Mouse (Mus musculus) stomach, embryonic 15.5 days (tissue): ENCODE data around the gene Vars. TPM values are rescaled to one million over a fixed set of nuclear protein-coding genes. Genes with fewer than 3 reads are reported as not detected.
"Not testable (repeated sequence)": the region's sequence is repeated elsewhere in the genome, so short reads cannot be mapped to it uniquely, and the experiment has no call there.

ENCODE experiments used
- ATAC-seq: fragments of 200-750 bp; cut with Nextera tagmentation; 2 replicates; pipeline ENCODE4 v1.8.0; 2017; ENCODE audit warnings: low read depth, moderate number of reproducible peaks, moderate TSS enrichment; ENCODE audit not compliant: insufficient read depth, low FRiP score
- H3K27ac ChIP-seq: fragments of 300-500 bp; sonication (generic); 2 replicates; pipeline ENCODE4 v1.5.1; 2015; ENCODE audit warnings: mild to moderate bottlenecking, inconsistent platforms
- H3K27me3 ChIP-seq: fragments of 300-500 bp; sonication (generic); replicated peaks from 2 replicates; pipeline ENCODE4 v1.6.1; 2015; ENCODE audit warnings: inconsistent platforms
- H3K36me3 ChIP-seq: fragments of 300-500 bp; sonication (generic); 2 replicates; pipeline ENCODE4 v1.6.1; 2015; ENCODE audit warnings: inconsistent platforms
- H3K4me1 ChIP-seq: fragments of 300-500 bp; sonication (generic); 2 replicates; pipeline ENCODE4 v1.6.1; 2015; ENCODE audit warnings: inconsistent platforms
- H3K4me2 ChIP-seq: fragments of 300-500 bp; sonication (generic); 2 replicates; pipeline ENCODE4 v1.6.1; 2015; ENCODE audit warnings: mild to moderate bottlenecking, inconsistent platforms
- H3K4me3 ChIP-seq: fragments of 300-500 bp; sonication (generic); replicated peaks from 2 replicates; pipeline ENCODE4 v1.5.1; 2015; ENCODE audit warnings: inconsistent platforms
- H3K9ac ChIP-seq: fragments of 300-500 bp; sonication (generic); 2 replicates; pipeline ENCODE4 v1.6.1; 2015; ENCODE audit warnings: inconsistent platforms
- H3K9me3 ChIP-seq: fragments of 300-500 bp; sonication (generic); 2 replicates; pipeline ENCODE4 v1.6.1; 2016; ENCODE audit warnings: inconsistent platforms
- WGBS: fragments of 180-500 bp; shearing (Covaris S2); methylation state at CpG from one replicate; pipeline ENCODE4 v1.1.7; 2015; 5-methylcytosine and 5-hydroxymethylcytosine counted together
- polyA plus RNA-seq: library from polyadenylated mRNA; unstranded; fragments of >200 nt; fragmentation: Nextera tagmentation; extraction: Ambion mirVana; gene quantifications from 2 replicates; pipeline ENCODE4 v1.2.1, GENCODE M21; 2015

The Vars gene
- polyA plus RNA-seq, 1 experiment from 2014 or later = 119 TPM

- Histone ChIP-seq H3K36me3 (0 out of 2 replicates have a peak, but pooled peaks cover 6% of the 10 kb centered on the region), H3K4me1 (peaks cover 29% of the 10 kb centered on the region), H3K4me3 (no peak overlapping the region), H3K27me3 (no peaks in the 10 kb centered on the region), H3K9me3 (no peaks in the 10 kb centered on the region), H3K4me2 (peak overlapping the region; percentile 90), H3K27ac (no peak overlapping the region), H3K9ac (no peak overlapping the region)
- ATAC-seq = no peak
- 85% methylated on average over 5 of the region's 5 CpGs for WGBS
Observed at GRCm38 (mm10) chr17:34997142-34997483, 3.7 kb upstream of the Vars start.

- peak overlapping the region; percentile 90 for H3K4me2 ChIP-seq
- peaks cover 43% of the 10 kb centered on the region for H3K4me1 ChIP-seq
- H3K27ac ChIP-seq = no peak overlapping the region; the same call in 1 of the 2 replicates
- peak overlapping the region; percentile 44 for H3K4me3 ChIP-seq
- H3K27me3 ChIP-seq = no peaks in the 10 kb centered on the region
- H3K9ac ChIP-seq = no peak overlapping the region
- H3K36me3 ChIP-seq = 0 out of 2 replicates have a peak, but pooled peaks cover 6% of the 10 kb centered on the region
- ATAC-seq = no peak
- H3K9me3 ChIP-seq = no peaks in the 10 kb centered on the region
- 85% methylated on average over 15 of the region's 15 CpGs for WGBS
Observed at GRCm38 (mm10) chr17:34998526-34999430, 2.0 kb upstream of the Vars start.

- not testable (repeated sequence) for H3K9me3 ChIP-seq, H3K27me3 ChIP-seq, ATAC-seq
- H3K36me3 ChIP-seq = peaks cover 17% of the 10 kb centered on the region
- 12% methylated on average over 30 of the region's 32 CpGs for WGBS
- H3K4me3 ChIP-seq = peak overlapping the region; percentile 71
- H3K27ac ChIP-seq = peak overlapping the region; percentile 98
- peak overlapping the region; percentile 90 for H3K4me2 ChIP-seq
- peak overlapping the region; percentile 98; the same call in 1 of the 2 replicates for H3K9ac ChIP-seq
- peaks cover 43% of the 10 kb centered on the region for H3K4me1 ChIP-seq
Observed at GRCm38 (mm10) chr17:34999871-35000716, 693 bp upstream of the Vars start.

GRCm38 (mm10) chr17:35001452-35002152 is 815 bp downstream of the Vars start:
- Histone ChIP-seq H3K9ac (peak overlapping the region; percentile 98), H3K4me1 (peaks cover 41% of the 10 kb centered on the region), H3K27me3 (no peaks in the 10 kb centered on the region), H3K9me3 (no peaks in the 10 kb centered on the region), H3K36me3 (peaks cover 28% of the 10 kb centered on the region), H3K27ac (peak overlapping the region; percentile 98), H3K4me2 (peak overlapping the region; percentile 90), H3K4me3 (peak overlapping the region; percentile 71)
- no peak for ATAC-seq
- WGBS = under 1% methylated on average over 35 of the region's 35 CpGs

GRCm38 (mm10) chr17:35002153-35002865 is 1.5 kb downstream of the Vars start:
- peaks cover 31% of the 10 kb centered on the region for H3K36me3 ChIP-seq
- H3K9me3 ChIP-seq = no peaks in the 10 kb centered on the region
- WGBS = 8% methylated on average over 12 of the region's 12 CpGs
- peak overlapping the region; percentile 98 for H3K9ac ChIP-seq
- peaks cover 38% of the 10 kb centered on the region for H3K4me1 ChIP-seq
- H3K27me3 ChIP-seq = no peaks in the 10 kb centered on the region
- H3K4me3 ChIP-seq = peak overlapping the region; percentile 71
- no peak for ATAC-seq
- H3K4me2 ChIP-seq = peak overlapping the region; percentile 90
- H3K27ac ChIP-seq = peak overlapping the region; percentile 98

- H3K27ac ChIP-seq = no peak overlapping the region
- no peaks in the 10 kb centered on the region for H3K27me3 ChIP-seq
- no peak for ATAC-seq
- H3K9ac ChIP-seq = 0 out of 2 replicates have a peak overlapping the region, but pooled peaks have one; percentile 2
- peak overlapping the region; percentile 71 for H3K4me3 ChIP-seq
- 46% methylated on average over 9 of the region's 9 CpGs for WGBS
- peaks cover 32% of the 10 kb centered on the region for H3K36me3 ChIP-seq
- peaks cover 32% of the 10 kb centered on the region for H3K4me1 ChIP-seq
- H3K9me3 ChIP-seq = no peaks in the 10 kb centered on the region
- peak overlapping the region; percentile 90 for H3K4me2 ChIP-seq
Observed at GRCm38 (mm10) chr17:35003022-35003838, 2.4 kb downstream of the Vars start.

GRCm38 (mm10) chr17:35004075-35004717 is 3.4 kb downstream of the Vars start:
- H3K36me3 ChIP-seq = peaks cover 40% of the 10 kb centered on the region

GRCm38 (mm10) chr17:35005158-35005557 is 4.4 kb downstream of the Vars start:
- Histone ChIP-seq H3K4me1 (peaks cover 15% of the 10 kb centered on the region), H3K4me2 (no peak overlapping the region), H3K9ac (no peak overlapping the region), H3K27ac (no peak overlapping the region), H3K4me3 (no peak overlapping the region), H3K27me3 (no peaks in the 10 kb centered on the region), H3K36me3 (peaks cover 50% of the 10 kb centered on the region), H3K9me3 (no peaks in the 10 kb centered on the region)
- ATAC-seq = no peak
- WGBS = 93% methylated on average over 10 of the region's 10 CpGs

More at GRCm38 (mm10) chr17:35004075-35004717, 3.4 kb downstream of the Vars start:
- WGBS = 94% methylated on average over 17 of the region's 17 CpGs
- H3K9ac ChIP-seq = no peak overlapping the region
- peaks cover 24% of the 10 kb centered on the region for H3K4me1 ChIP-seq
- no peak for ATAC-seq
- H3K27me3 ChIP-seq = no peaks in the 10 kb centered on the region
- H3K9me3 ChIP-seq = no peaks in the 10 kb centered on the region
- no peak overlapping the region for H3K27ac ChIP-seq
- no peak overlapping the region for H3K4me2 ChIP-seq
- no peak overlapping the region for H3K4me3 ChIP-seq

- not testable (repeated sequence) for ATAC-seq, H3K27me3 ChIP-seq, H3K4me3 ChIP-seq, H3K27ac ChIP-seq, H3K4me2 ChIP-seq, H3K9ac ChIP-seq, H3K9me3 ChIP-seq
- H3K4me1 ChIP-seq = peaks cover 15% of the 10 kb centered on the region
- peaks cover 57% of the 10 kb centered on the region for H3K36me3 ChIP-seq
- WGBS = 89% methylated on average over 5 of the region's 5 CpGs
Observed at GRCm38 (mm10) chr17:35005902-35006301, 5.1 kb downstream of the Vars start.

- H3K27me3 ChIP-seq = no peaks in the 10 kb centered on the region
- H3K36me3 ChIP-seq = peaks cover 72% of the 10 kb centered on the region
- ATAC-seq = no peak
- H3K4me1 ChIP-seq = peaks cover 10% of the 10 kb centered on the region
- H3K9me3 ChIP-seq = no peaks in the 10 kb centered on the region
- 91% methylated on average over 7 of the region's 7 CpGs for WGBS
- H3K4me3 ChIP-seq = no peak overlapping the region
- H3K9ac ChIP-seq = no peak overlapping the region
- no peak overlapping the region for H3K27ac ChIP-seq
- H3K4me2 ChIP-seq = no peak overlapping the region
Observed at GRCm38 (mm10) chr17:35007387-35007991, 6.7 kb downstream of the Vars start.
